Mouse (Mus musculus): ENCODE data around the gene Ntmt1.
A peak's percentile ranks its signal among the peaks of the same experiment; 100 is the strongest.

Ntmt1 gene

GRCm38 (mm10) chr2:30826825-30827748 is 19.5 kb downstream of the Ntmt1 start:
- peak; percentile 67 to 69 for DNase-seq

- peak; percentile 99 for DNase-seq
Observed at GRCm38 (mm10) chr2:30827749-30828475, 20.3 kb downstream of the Ntmt1 start.

- DNase-seq = peak; percentile 65 to 67
Observed at GRCm38 (mm10) chr2:30829315-30829714, 21.7 kb downstream of the Ntmt1 start.

- no peak for DNase-seq
Observed at GRCm38 (mm10) chr2:30830283-30830795, 22.7 kb downstream of the Ntmt1 start, which contains the start of gene Asb6. Gene Asb6 (minus strand): TSS chr2:30830333.

GRCm38 (mm10) chr2:30833644-30834043 is 26.0 kb downstream of the Ntmt1 start:
- no peak for DNase-seq

- no peak for DNase-seq
Observed at GRCm38 (mm10) chr2:30834373-30835022, 26.9 kb downstream of the Ntmt1 start, which contains the start of gene Prrx2. Gene Prrx2 (plus strand): TSS chr2:30834972.

GRCm38 (mm10) chr2:30836238-30836990 is 28.8 kb downstream of the Ntmt1 start:
- DNase-seq = no peak

- DNase-seq = no peak
Observed at GRCm38 (mm10) chr2:30842615-30843014, 35.0 kb downstream of the Ntmt1 start.

GRCm38 (mm10) chr2:30845152-30846070 is 37.8 kb downstream of the Ntmt1 start:
- no peak for DNase-seq

- DNase-seq = no peak
Observed at GRCm38 (mm10) chr2:30846236-30846635, 38.6 kb downstream of the Ntmt1 start.

GRCm38 (mm10) chr2:30846723-30847122 is 39.1 kb downstream of the Ntmt1 start:
- DNase-seq = no peak

- no peak for DNase-seq
Observed at GRCm38 (mm10) chr2:30848184-30848583, 40.6 kb downstream of the Ntmt1 start.

GRCm38 (mm10) chr2:30850581-30850980 is 43.0 kb downstream of the Ntmt1 start:
- no peak for DNase-seq

- no peak for DNase-seq
Observed at GRCm38 (mm10) chr2:30852771-30853313, 45.2 kb downstream of the Ntmt1 start.

- DNase-seq = no peak
Observed at GRCm38 (mm10) chr2:30857076-30857475, 49.5 kb downstream of the Ntmt1 start.

- no peak for DNase-seq
Observed at GRCm38 (mm10) chr2:30859782-30860181, 52.2 kb downstream of the Ntmt1 start.

GRCm38 (mm10) chr2:30862081-30862480 is 54.5 kb downstream of the Ntmt1 start:
- DNase-seq = no peak

GRCm38 (mm10) chr2:30863574-30863973 is 55.9 kb downstream of the Ntmt1 start:
- no peak for DNase-seq

GRCm38 (mm10) chr2:30864968-30865381 is 57.3 kb downstream of the Ntmt1 start:
- no peak for DNase-seq

GRCm38 (mm10) chr2:30865426-30865825 is 57.8 kb downstream of the Ntmt1 start:
- DNase-seq = no peak

GRCm38 (mm10) chr2:30870863-30871262 is 63.2 kb downstream of the Ntmt1 start:
- no peak for DNase-seq
